Mouse (Mus musculus) embryonic facial prominence, embryonic 13.5 days (tissue): ENCODE measurements around the gene Slc4a3. TPM values are rescaled to one million over a fixed set of nuclear protein-coding genes. Genes with fewer than 3 reads are reported as not detected.

ENCODE experiments used
- ATAC-seq: fragments of 200-750 bp; cut with Nextera tagmentation; 2 replicates; pipeline ENCODE4 v1.8.0; 2017; ENCODE audit warnings: low read depth; ENCODE audit not compliant: insufficient number of reproducible peaks, insufficient read depth, low FRiP score, low TSS enrichment
- H3K27ac ChIP-seq: fragments of 300-500 bp; sonication (generic); 2 replicates; pipeline ENCODE4 v1.5.1; 2015; ENCODE audit warnings: moderate library complexity, mild to moderate bottlenecking, inconsistent platforms
- H3K27me3 ChIP-seq: fragments of 300-500 bp; sonication (generic); 2 replicates; pipeline ENCODE4 v1.6.1; 2015; ENCODE audit warnings: mild to moderate bottlenecking, inconsistent platforms
- H3K36me3 ChIP-seq: fragments of 300-500 bp; sonication (generic); 2 replicates; pipeline ENCODE4 v1.6.1; 2015; ENCODE audit warnings: mild to moderate bottlenecking, inconsistent platforms
- H3K4me1 ChIP-seq: fragments of 300-500 bp; sonication (generic); 2 replicates; pipeline ENCODE4 v1.6.1; 2015; ENCODE audit warnings: inconsistent platforms
- H3K4me2 ChIP-seq: fragments of 300-500 bp; sonication (generic); 2 replicates; pipeline ENCODE4 v1.6.1; 2015; ENCODE audit warnings: moderate library complexity, mild to moderate bottlenecking, inconsistent platforms
- H3K4me3 ChIP-seq: fragments of 300-500 bp; sonication (generic); 2 replicates; pipeline ENCODE4 v1.5.1; 2015; ENCODE audit warnings: mild to moderate bottlenecking, inconsistent platforms
- H3K9ac ChIP-seq: fragments of 300-500 bp; sonication (generic); 2 replicates; pipeline ENCODE4 v1.6.1; 2015; ENCODE audit warnings: mild to moderate bottlenecking, inconsistent platforms
- H3K9me3 ChIP-seq: fragments of 300-500 bp; sonication (generic); 2 replicates; pipeline ENCODE4 v1.6.1; 2016; ENCODE audit warnings: inconsistent platforms
- WGBS: fragments of 180-500 bp; shearing (Covaris S2); methylation state at CpG from one replicate; pipeline ENCODE4 v1.1.7; 2015; ENCODE audit warnings: mixed read lengths; 5-methylcytosine and 5-hydroxymethylcytosine counted together
- polyA plus RNA-seq: library from polyadenylated mRNA; unstranded; fragments of >200 nt; fragmentation: Nextera tagmentation; extraction: Ambion mirVana; gene quantifications from 2 replicates; pipeline ENCODE4 v1.2.1, GENCODE M21; 2015

Slc4a3 gene
- polyA plus RNA-seq, 1 experiment from 2014 or later: 27.0 TPM

- no peak overlapping the region for H3K9ac ChIP-seq
- no peaks in the 10 kb centered on the region for H3K9me3 ChIP-seq
- peaks cover 64% of the 10 kb centered on the region for H3K36me3 ChIP-seq
- peaks cover 15% of the 10 kb centered on the region for H3K4me1 ChIP-seq
- H3K27me3 ChIP-seq: no peaks in the 10 kb centered on the region
- ATAC-seq: no peak
- H3K4me2 ChIP-seq: no peak overlapping the region
- H3K27ac ChIP-seq: no peak overlapping the region
- no peak overlapping the region for H3K4me3 ChIP-seq
- 79% methylated on average over 17 of the region's 17 CpGs for WGBS
Observed at GRCm38 (mm10) chr1:75549289-75550279, 3.5 kb downstream of the Slc4a3 start.

DNA sequence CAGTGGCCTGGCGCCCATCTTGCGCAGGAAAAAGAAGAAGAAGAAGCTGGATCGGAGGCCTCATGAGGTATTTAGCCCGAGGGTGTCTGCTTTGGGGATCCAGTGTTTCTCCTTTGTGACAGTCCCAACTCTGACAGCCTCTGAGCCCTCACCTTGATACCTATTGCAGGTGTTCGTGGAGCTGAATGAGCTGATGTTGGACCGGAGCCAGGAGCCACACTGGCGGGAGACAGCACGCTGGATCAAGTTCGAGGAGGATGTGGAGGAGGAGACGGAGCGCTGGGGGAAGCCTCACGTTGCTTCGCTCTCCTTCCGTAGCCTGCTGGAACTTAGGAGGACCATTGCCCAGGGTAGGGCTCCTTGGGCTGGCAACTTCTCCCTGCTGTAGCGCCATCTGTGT is 4.5 kb downstream of the Slc4a3 start:
- no peak overlapping the region for H3K4me3 ChIP-seq
- ATAC-seq: no peak
- 80% methylated on average over 15 of the region's 15 CpGs for WGBS

GRCm38 (mm10) chr1:75555680-75556079 is 9.6 kb downstream of the Slc4a3 start:
- no peak overlapping the region for H3K4me3 ChIP-seq
- no peak for ATAC-seq
- no peak overlapping the region for H3K4me2 ChIP-seq
- WGBS: 86% methylated on average over 7 of the region's 7 CpGs
- no peaks in the 10 kb centered on the region for H3K27me3 ChIP-seq
- no peak overlapping the region for H3K9ac ChIP-seq
- H3K4me1 ChIP-seq: peaks cover 16% of the 10 kb centered on the region
- no peaks in the 10 kb centered on the region for H3K9me3 ChIP-seq
- no peak overlapping the region for H3K27ac ChIP-seq
- peaks cover 76% of the 10 kb centered on the region for H3K36me3 ChIP-seq

More for the DNA sequence above, 4.5 kb downstream of the Slc4a3 start:
- no peak overlapping the region for H3K27ac ChIP-seq
- no peaks in the 10 kb centered on the region for H3K9me3 ChIP-seq
- peaks cover 74% of the 10 kb centered on the region for H3K36me3 ChIP-seq
- peak overlapping the region; percentile 49 for H3K9ac ChIP-seq
- H3K4me2 ChIP-seq: no peak overlapping the region
- H3K4me1 ChIP-seq: peaks cover 14% of the 10 kb centered on the region
- H3K27me3 ChIP-seq: no peaks in the 10 kb centered on the region

GRCm38 (mm10) chr1:75556143-75556781 is 10.2 kb downstream of the Slc4a3 start:
- no peak overlapping the region for H3K27ac ChIP-seq
- WGBS: 82% methylated on average over 9 of the region's 9 CpGs
- ATAC-seq: no peak

GRCm38 (mm10) chr1:75557041-75557440 is 11.0 kb downstream of the Slc4a3 start:
- H3K27ac ChIP-seq: no peak overlapping the region
- no peak overlapping the region for H3K4me2 ChIP-seq
- ATAC-seq: no peak
- H3K4me3 ChIP-seq: no peak overlapping the region
- H3K27me3 ChIP-seq: no peaks in the 10 kb centered on the region
- H3K9ac ChIP-seq: no peak overlapping the region
- H3K36me3 ChIP-seq: peaks cover 63% of the 10 kb centered on the region
- WGBS: 87% methylated on average over 7 of the region's 7 CpGs
- no peaks in the 10 kb centered on the region for H3K9me3 ChIP-seq
- peaks cover 20% of the 10 kb centered on the region for H3K4me1 ChIP-seq

More at GRCm38 (mm10) chr1:75556143-75556781, 10.2 kb downstream of the Slc4a3 start:
- Histone ChIP-seq H3K9me3 (no peaks in the 10 kb centered on the region), H3K4me2 (no peak overlapping the region), H3K27me3 (no peaks in the 10 kb centered on the region), H3K4me1 (peaks cover 16% of the 10 kb centered on the region), H3K36me3 (peaks cover 70% of the 10 kb centered on the region), H3K4me3 (no peak overlapping the region), H3K9ac (no peak overlapping the region)

GRCm38 (mm10) chr1:75558388-75559178 is 12.5 kb downstream of the Slc4a3 start:
- H3K4me3 ChIP-seq: peak overlapping the region; percentile 29; the same call in 1 of the 2 replicates
- no peak for ATAC-seq
- peaks cover 47% of the 10 kb centered on the region for H3K36me3 ChIP-seq
- peak overlapping the region; percentile 57 for H3K9ac ChIP-seq
- H3K4me2 ChIP-seq: peak overlapping the region; percentile 53; the same call in 1 of the 2 replicates
- H3K9me3 ChIP-seq: peaks cover 3% of the 10 kb centered on the region; the same call in 1 of the 2 replicates
- peak overlapping the region; percentile 89 for H3K27ac ChIP-seq
- H3K4me1 ChIP-seq: peaks cover 20% of the 10 kb centered on the region
- no peaks in the 10 kb centered on the region for H3K27me3 ChIP-seq
- 82% methylated on average over 18 of the region's 18 CpGs for WGBS

DNA sequence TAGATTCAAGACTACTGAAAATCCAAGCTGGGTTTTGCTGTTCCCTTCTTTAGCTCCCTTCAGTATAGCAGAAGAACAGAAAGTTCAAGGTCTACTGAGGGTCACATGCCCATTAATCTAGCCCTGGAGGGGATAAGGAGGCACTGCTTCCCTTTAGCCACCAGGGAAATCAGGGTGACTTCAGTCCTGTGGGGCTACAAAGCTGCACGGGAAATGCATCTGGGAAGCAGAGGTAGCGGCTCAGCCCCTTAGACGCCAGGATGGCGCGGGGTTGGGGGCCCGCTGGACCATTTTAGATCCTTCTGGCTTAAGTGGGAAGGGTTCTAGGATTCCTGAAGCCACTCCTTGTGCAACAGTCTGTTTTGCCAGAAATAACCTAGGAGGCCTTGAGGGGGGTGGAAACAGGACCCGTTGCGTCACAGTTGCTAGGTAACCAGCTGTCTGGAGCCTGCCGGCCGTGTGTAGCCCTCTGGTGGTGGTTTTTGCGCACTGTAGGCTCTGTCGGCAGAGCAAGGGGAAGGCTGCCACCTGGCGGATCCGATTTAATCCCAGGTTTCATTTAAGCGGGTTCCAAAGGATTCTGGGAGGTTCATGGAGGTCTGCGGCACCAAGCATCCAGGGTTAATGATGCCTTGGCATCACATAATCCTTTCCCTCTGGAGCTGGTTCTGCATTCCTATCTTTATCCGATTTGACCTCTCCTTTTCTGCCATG is 13.3 kb downstream of the Slc4a3 start:
- Histone ChIP-seq H3K9me3 (peaks cover 3% of the 10 kb centered on the region; the same call in 1 of the 2 replicates), H3K4me1 (peaks cover 20% of the 10 kb centered on the region), H3K4me3 (peak overlapping the region; percentile 29), H3K36me3 (peaks cover 39% of the 10 kb centered on the region), H3K9ac (peak overlapping the region; percentile 57), H3K4me2 (peak overlapping the region; percentile 53), H3K27ac (peak overlapping the region; percentile 89), H3K27me3 (no peaks in the 10 kb centered on the region)
- ATAC-seq: peak; percentile 93
- WGBS: 3% methylated on average over 17 of the region's 17 CpGs

- Histone ChIP-seq H3K4me1 (peaks cover 20% of the 10 kb centered on the region), H3K4me2 (no peak overlapping the region), H3K27me3 (no peaks in the 10 kb centered on the region), H3K27ac (no peak overlapping the region), H3K36me3 (peaks cover 29% of the 10 kb centered on the region), H3K4me3 (no peak overlapping the region), H3K9ac (peak overlapping the region; percentile 55; the same call in 1 of the 2 replicates), H3K9me3 (peaks cover 3% of the 10 kb centered on the region; the same call in 1 of the 2 replicates)
- no peak for ATAC-seq
- WGBS: 82% methylated on average over 12 of the region's 12 CpGs
Observed at GRCm38 (mm10) chr1:75560206-75560913, 14.3 kb downstream of the Slc4a3 start.

GRCm38 (mm10) chr1:75561221-75561897 is 15.3 kb downstream of the Slc4a3 start:
- peaks cover 22% of the 10 kb centered on the region for H3K36me3 ChIP-seq
- WGBS: 50% methylated on average over 4 of the region's 4 CpGs
- no peak for ATAC-seq
- H3K4me1 ChIP-seq: peaks cover 20% of the 10 kb centered on the region
- H3K4me3 ChIP-seq: no peak overlapping the region
- no peaks in the 10 kb centered on the region for H3K27me3 ChIP-seq
- no peak overlapping the region for H3K27ac ChIP-seq
- no peak overlapping the region for H3K9ac ChIP-seq
- no peak overlapping the region for H3K4me2 ChIP-seq
- peaks cover 3% of the 10 kb centered on the region; the same call in 1 of the 2 replicates for H3K9me3 ChIP-seq

DNA sequence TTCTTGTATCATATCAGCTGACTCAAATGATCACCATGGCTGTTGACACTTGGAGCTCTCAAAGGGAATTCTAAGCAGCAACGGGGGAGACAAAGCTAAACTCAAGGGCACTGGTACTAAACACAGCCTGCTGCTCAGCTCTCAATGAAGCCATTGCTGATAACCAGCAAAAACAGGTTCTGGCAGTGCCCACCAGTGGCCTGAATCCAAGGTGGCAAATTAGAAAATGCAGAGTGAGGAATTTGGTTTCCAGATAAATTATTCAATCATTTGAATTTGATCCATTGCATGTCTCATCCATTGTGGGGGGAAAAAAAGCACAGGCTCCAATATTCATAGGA is 15.8 kb downstream of the Slc4a3 start:
- ATAC-seq: no peak
- Histone ChIP-seq H3K4me2 (no peak overlapping the region), H3K36me3 (peaks cover 17% of the 10 kb centered on the region), H3K27ac (no peak overlapping the region), H3K4me1 (peaks cover 20% of the 10 kb centered on the region), H3K9ac (no peak overlapping the region), H3K9me3 (peaks cover 3% of the 10 kb centered on the region; the same call in 1 of the 2 replicates), H3K4me3 (no peak overlapping the region), H3K27me3 (no peaks in the 10 kb centered on the region)
- 73% methylated on average over 1 of the region's 1 CpGs for WGBS
